Mouse (Mus musculus): Measurements from ENCODE around the gene Grb14. TPM values are rescaled to one million over a fixed set of nuclear protein-coding genes. Genes with fewer than 3 reads are reported as not detected.

Grb14 gene
- polyA plus RNA-seq, 1 experiment from 2014 or later = 6.8 TPM

DNA sequence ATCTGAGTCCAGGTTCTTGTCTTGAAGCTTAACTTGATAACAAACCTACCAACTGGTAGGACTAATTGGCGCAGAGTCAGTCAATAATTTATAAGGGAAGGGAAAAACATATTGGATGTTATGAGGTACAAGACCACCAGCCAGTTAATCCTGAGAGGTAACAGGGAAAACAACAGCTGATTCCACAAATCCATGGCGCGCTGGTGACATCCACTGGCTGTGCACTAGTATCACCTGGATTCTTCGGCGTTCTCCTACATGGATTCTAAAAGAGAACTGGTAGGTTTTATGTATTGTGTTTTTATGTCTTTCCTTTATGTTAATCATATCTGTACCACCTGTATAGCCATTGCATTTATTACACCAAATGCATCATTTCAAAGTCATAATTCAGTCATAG is 119.9 kb downstream of the Grb14 start:
- Histone ChIP-seq H3K4me3 (no peak overlapping the region), H3K27me3 (ENCODE audit: insufficient read depth, poor library complexity, severe bottlenecking) (no peaks in the 10 kb centered on the region), H3K9me3 (no peaks in the 10 kb centered on the region), H3K4me1 (replicated peaks) (no peaks in the 10 kb centered on the region), H3K36me3 (no peaks in the 10 kb centered on the region), H3K27ac (no peak overlapping the region)
- WGBS = 85% methylated on average over 5 of the region's 5 CpGs
- no peak for DNase-seq (ENCODE audit: low spot score)

DNA sequence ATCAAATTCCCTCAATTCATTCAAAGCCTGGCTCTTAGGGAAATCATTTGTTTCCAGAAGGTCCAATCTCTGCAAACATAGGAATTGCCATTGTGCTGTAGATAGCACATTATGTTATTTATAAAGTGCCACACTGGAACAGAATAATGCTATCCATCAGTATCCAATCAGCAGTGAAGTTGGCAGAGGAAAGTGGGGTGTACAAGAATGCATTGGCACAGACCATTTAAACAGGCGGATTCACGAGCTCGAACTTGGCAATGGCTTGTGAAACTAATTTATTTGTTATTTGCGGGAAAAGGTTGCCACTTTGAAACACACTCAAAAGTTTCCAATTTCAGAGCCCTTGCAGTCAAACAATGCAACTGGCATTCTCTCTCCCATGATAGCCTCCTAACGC is 126.9 kb downstream of the Grb14 start:
- Histone ChIP-seq H3K27me3 (ENCODE audit: insufficient read depth, poor library complexity, severe bottlenecking) (no peaks in the 10 kb centered on the region), H3K36me3 (no peaks in the 10 kb centered on the region), H3K4me3 (no peak overlapping the region), H3K27ac (no peak overlapping the region), H3K4me1 (replicated peaks) (no peaks in the 10 kb centered on the region), H3K9me3 (no peaks in the 10 kb centered on the region)
- no peak for DNase-seq (ENCODE audit: low spot score)
- 92% methylated on average over 5 of the region's 5 CpGs for WGBS

DNA sequence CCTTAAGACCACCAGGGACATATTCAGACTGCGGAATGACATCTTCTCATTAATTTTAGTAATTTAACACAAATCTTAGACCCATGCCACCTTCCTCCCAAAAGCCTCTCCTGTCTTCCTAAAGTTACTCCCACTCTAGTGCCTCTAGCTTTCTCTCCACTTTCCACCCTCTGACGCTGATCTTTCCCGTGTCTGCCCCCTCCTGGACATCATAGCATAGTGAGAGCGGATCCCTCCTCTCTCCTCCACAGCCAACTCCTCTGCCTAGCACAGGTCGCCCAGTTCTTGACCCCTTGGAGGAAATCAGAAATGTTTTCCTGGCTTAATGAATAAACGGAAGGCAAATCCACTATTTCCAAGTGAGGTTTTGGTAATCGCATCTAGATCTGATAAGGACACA is 131.6 kb downstream of the Grb14 start:
- DNase-seq (ENCODE audit: low spot score) = no peak
- Histone ChIP-seq H3K27me3 (ENCODE audit: insufficient read depth, poor library complexity, severe bottlenecking) (no peaks in the 10 kb centered on the region), H3K36me3 (no peaks in the 10 kb centered on the region), H3K27ac (no peak overlapping the region), H3K4me3 (no peak overlapping the region), H3K4me1 (replicated peaks) (no peaks in the 10 kb centered on the region), H3K9me3 (no peaks in the 10 kb centered on the region)
- WGBS = 59% methylated on average over 7 of the region's 7 CpGs

DNA sequence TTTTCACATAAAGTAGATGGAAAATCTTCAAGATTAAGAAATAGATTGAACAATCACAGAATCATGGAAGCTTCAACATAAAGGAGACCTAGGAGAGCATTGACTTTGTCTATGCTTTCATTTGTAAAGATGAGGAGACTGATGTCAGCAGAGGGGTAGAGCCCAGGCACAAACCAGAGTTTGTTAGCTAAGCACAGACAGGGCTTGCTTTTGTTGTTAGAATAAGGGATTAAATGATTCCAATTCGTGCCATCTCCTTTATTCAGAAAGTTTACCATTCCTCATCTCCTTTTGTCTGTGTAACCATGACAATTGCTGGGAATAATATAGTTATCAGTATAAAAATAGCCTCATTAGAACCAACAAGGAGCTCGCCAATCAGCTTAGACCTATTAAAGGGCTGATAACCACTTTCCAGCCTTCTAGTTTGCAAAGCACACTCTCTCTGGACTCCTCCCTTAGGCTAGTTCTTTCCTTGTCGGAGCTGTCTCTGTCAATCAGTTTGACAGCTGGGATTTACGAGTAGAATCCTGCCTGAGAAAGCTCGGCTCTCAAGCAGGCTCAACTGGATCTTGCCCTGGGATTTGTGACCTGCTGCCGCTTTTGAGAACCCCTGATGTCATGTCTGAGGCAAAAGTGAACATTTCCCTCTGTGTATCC is 137.6 kb downstream of the Grb14 start:
- 0 out of 2 replicates have a peak, but pooled peaks cover 3% of the 10 kb centered on the region for H3K4me1 ChIP-seq (replicated peaks)
- 34% methylated on average over 6 of the region's 6 CpGs for WGBS
- no peak for DNase-seq (ENCODE audit: low spot score)
- H3K27ac ChIP-seq = no peak overlapping the region
- no peaks in the 10 kb centered on the region for H3K9me3 ChIP-seq
- no peak overlapping the region for H3K4me3 ChIP-seq
- no peaks in the 10 kb centered on the region for H3K27me3 ChIP-seq (ENCODE audit: insufficient read depth, poor library complexity, severe bottlenecking)
- no peaks in the 10 kb centered on the region for H3K36me3 ChIP-seq

DNA sequence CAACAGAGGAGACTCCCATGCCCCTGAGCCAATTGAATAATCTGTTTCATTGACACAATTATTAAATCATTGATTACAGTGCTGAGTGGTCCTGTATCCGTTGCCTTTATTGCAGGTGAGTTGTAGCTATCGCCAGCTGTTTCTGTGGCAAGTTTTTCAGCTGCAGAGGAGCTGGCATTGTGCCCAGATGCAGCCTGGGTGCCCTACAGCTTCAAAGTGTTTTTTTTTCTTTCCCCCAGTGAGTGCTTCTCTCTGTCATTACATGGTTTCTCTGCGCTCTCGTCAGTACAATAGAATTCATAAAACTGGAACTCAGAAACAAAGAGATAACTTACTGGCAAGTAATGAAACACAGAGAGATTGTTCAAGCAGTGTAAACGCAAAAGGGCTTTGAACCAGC is 139.1 kb downstream of the Grb14 start:
- Histone ChIP-seq H3K36me3 (no peaks in the 10 kb centered on the region), H3K9me3 (no peaks in the 10 kb centered on the region), H3K27ac (no peak overlapping the region), H3K4me3 (no peak overlapping the region), H3K4me1 (replicated peaks) (0 out of 2 replicates have a peak, but pooled peaks cover 3% of the 10 kb centered on the region), H3K27me3 (ENCODE audit: insufficient read depth, poor library complexity, severe bottlenecking) (no peaks in the 10 kb centered on the region)
- WGBS = 78% methylated on average over 5 of the region's 5 CpGs
- no peak for DNase-seq (ENCODE audit: low spot score)

DNA sequence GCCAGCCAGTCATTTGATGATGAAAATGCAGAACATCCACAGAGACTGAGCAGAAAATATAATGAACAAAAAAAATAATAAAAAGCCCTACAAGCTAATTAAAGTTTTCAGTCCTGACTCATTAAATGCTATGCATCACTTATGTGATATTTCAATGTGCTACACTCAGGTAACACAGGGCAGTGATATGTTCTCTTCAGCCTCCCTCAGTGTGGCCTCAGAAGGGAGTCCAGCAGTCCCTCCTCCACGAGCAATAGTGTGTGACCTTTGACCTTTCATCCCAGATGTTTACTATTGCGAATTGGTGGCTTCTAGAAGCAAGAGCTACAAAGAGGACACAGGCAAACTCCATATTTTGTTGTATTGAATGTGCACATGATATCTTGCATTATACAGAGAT is 146.5 kb downstream of the Grb14 start:
- Histone ChIP-seq H3K4me1 (replicated peaks) (no peaks in the 10 kb centered on the region), H3K36me3 (no peaks in the 10 kb centered on the region), H3K4me3 (no peak overlapping the region), H3K27me3 (ENCODE audit: insufficient read depth, poor library complexity, severe bottlenecking) (no peaks in the 10 kb centered on the region), H3K27ac (no peak overlapping the region), H3K9me3 (no peaks in the 10 kb centered on the region)
- 40% methylated on average over 2 of the region's 2 CpGs for WGBS
- DNase-seq (ENCODE audit: low spot score) = no peak

Other genes with a start within 250 kb of the Grb14 start
- gene Cobll1, start 214.4 kb upstream of the Grb14 start, polyA plus RNA-seq (2016; fragmentation: Nextera tagmentation; extraction: Ambion mirVana) = 2.5 and 2.8 TPM in 2 replicates

Measured in hindbrain, embryonic 10.5 days (tissue).